In the genomic region with DNA sequence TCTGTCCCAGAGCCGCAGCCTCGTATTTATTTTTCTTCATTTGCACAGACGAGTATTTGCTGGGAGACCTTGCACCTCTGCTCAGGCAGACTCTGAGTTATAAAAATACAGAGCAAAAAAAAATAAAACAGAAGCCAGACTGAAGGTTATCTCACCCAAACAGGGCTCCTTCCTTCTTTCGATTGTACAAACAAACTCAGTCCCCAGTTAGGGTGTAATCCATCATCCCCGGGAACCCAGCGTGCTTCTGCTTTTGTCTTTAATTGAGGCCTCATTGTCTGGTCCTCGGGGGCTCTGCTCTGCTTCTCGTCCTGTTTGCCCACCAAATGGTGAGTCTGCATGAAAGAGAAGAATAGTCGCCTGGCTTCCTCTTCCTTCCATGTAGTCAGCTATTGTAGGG, we compare ENCODE assay signal across 12 mouse cellular contexts. TPM values are rescaled to one million over a fixed set of nuclear protein-coding genes. Genes with fewer than 3 reads are reported as not detected.
DNase-seq lines count a peak whose midpoint lies in the region; ATAC-seq and TF ChIP-seq lines count a peak whose summit lies in the region.
"Had no signal": no experiment of that assay in that cellular context is flagged by ENCODE, and none has a peak within 500 bp of the region (broad histone marks: within the 10 kb centered on the region; RNA-seq: fewer than 3 reads in every experiment).

No protein-coding gene starts in this region.

- peak overlapping the region; percentile 24 for H3K4me2 ChIP-seq in intestine, embryonic 14.5 days (ENCODE audit: low read length)
- H3K4me2 ChIP-seq in intestine, embryonic 16.5 days (ENCODE audit: low read depth, low read length), result no peak overlapping the region

- peaks cover 35% of the 10 kb centered on the region for H3K4me1 ChIP-seq in intestine, embryonic 14.5 days (replicated peaks; ENCODE audit: control insufficient read depth, insufficient read depth, low read length)
- H3K4me1 ChIP-seq in intestine, embryonic 16.5 days (ENCODE audit: control insufficient read depth, insufficient read depth, low read length), result peaks cover 13% of the 10 kb centered on the region
- H3K4me1 ChIP-seq in hindbrain, embryonic 10.5 days (replicated peaks), result peaks cover 45% of the 10 kb centered on the region

- DNase-seq in intestine, embryonic 14.5 days (ENCODE audit: low spot score), result no peak
- DNase-seq in embryo, embryonic 10 days (ENCODE audit: low spot score), result peak; percentile 68
- peak; percentile 42 for DNase-seq in hindbrain, embryonic 10.5 days (ENCODE audit: low spot score)
- peak; percentile 20 for DNase-seq in lung, postnatal 14 days
- no peak for DNase-seq in layer of hippocampus, adult 2 months (ENCODE audit: low spot score in 2 of 2)
- DNase-seq in thymus, postnatal 4 days, result no peak
- DNase-seq: cerebellum, adult 9-11 months; heart, postnatal 36 days; thymus, postnatal 14 days had no signal

- 0 out of 2 replicates have a peak overlapping the region, but pooled peaks have one; percentile 6 for H3K27ac ChIP-seq in intestine, embryonic 14.5 days (ENCODE audit: low read depth)
- no peak overlapping the region for H3K27ac ChIP-seq in intestine, embryonic 16.5 days (ENCODE audit: low read length)
- peak overlapping the region; percentile 68 for H3K27ac ChIP-seq in hindbrain, embryonic 10.5 days
- H3K27ac ChIP-seq in layer of hippocampus, adult 2 months, result no peak overlapping the region; the same call in 1 of the 2 replicates

- 3% methylated on average over 9 of the region's 9 CpGs for WGBS in intestine, embryonic 14.5 days
- 9% methylated on average over 9 of the region's 9 CpGs for WGBS in intestine, embryonic 16.5 days
- WGBS in hindbrain, embryonic 10.5 days, result 19% methylated on average over 9 of the region's 9 CpGs

- no peaks in the 10 kb centered on the region for H3K36me3 ChIP-seq in intestine, embryonic 14.5 days (ENCODE audit: control insufficient read depth, insufficient read depth, low read length)
- H3K36me3 ChIP-seq in intestine, embryonic 16.5 days (ENCODE audit: control insufficient read depth, insufficient read depth, low read length), result no peaks in the 10 kb centered on the region
- no peaks in the 10 kb centered on the region for H3K36me3 ChIP-seq in hindbrain, embryonic 10.5 days

- no peak overlapping the region for H3K9ac ChIP-seq in intestine, embryonic 14.5 days (ENCODE audit: low read length)
- H3K9ac ChIP-seq in intestine, embryonic 16.5 days (ENCODE audit: low read depth, low read length), result no peak overlapping the region

- H3K4me3 ChIP-seq in intestine, embryonic 14.5 days (ENCODE audit: low read depth, low read length), result no peak overlapping the region
- no peak overlapping the region for H3K4me3 ChIP-seq in intestine, embryonic 16.5 days (ENCODE audit: low read length)
- H3K4me3 ChIP-seq in hindbrain, embryonic 10.5 days, result no peak overlapping the region; the same call in 1 of the 2 replicates
- H3K4me3 ChIP-seq in layer of hippocampus, adult 2 months, result no peak overlapping the region

- H3K9me3 ChIP-seq in intestine, embryonic 14.5 days (ENCODE audit: control insufficient read depth, low read length), result no peaks in the 10 kb centered on the region
- H3K9me3 ChIP-seq in intestine, embryonic 16.5 days (ENCODE audit: control insufficient read depth, low read length), result no peaks in the 10 kb centered on the region
- H3K9me3 ChIP-seq in hindbrain, embryonic 10.5 days, result no peaks in the 10 kb centered on the region

- H3K27me3 ChIP-seq in intestine, embryonic 14.5 days (replicated peaks; ENCODE audit: control insufficient read depth, insufficient read depth, low read length), result no peaks in the 10 kb centered on the region
- H3K27me3 ChIP-seq in intestine, embryonic 16.5 days (replicated peaks; ENCODE audit: control insufficient read depth, insufficient read depth, low read length), result no peaks in the 10 kb centered on the region
- H3K27me3 ChIP-seq in hindbrain, embryonic 10.5 days (ENCODE audit: insufficient read depth, poor library complexity, severe bottlenecking), result no peaks in the 10 kb centered on the region

- no peak for TF ChIP-seq CTCF in layer of hippocampus, adult 2 months (conservative IDR thresholded peaks at IDR 0.05)

- ATAC-seq in intestine, embryonic 14.5 days (replicated peaks; ENCODE audit: low FRiP score, low TSS enrichment, low read depth), result no peak
- ATAC-seq in intestine, embryonic 16.5 days, result no peak
- ATAC-seq in CD4-positive, CD25-positive, alpha-beta regulatory T cell, adult 4 months, result no peak
- ATAC-seq: forebrain, embryonic 16.5 days had no signal

RNA-seq across cellular contexts. Expression of a gene that starts 54.6 kb away (rescaled TPM):
- 16.1 and 18.3 TPM in 2 replicates for polyA plus RNA-seq in intestine, embryonic 14.5 days (2014; fragmentation: Nextera tagmentation; extraction: Ambion mirVana)
- 7.5 and 8.5 TPM in 2 replicates for polyA plus RNA-seq in intestine, embryonic 16.5 days (2015; fragmentation: Nextera tagmentation; extraction: Ambion mirVana)
- polyA plus RNA-seq in hindbrain, embryonic 10.5 days (2016; fragmentation: Nextera tagmentation; extraction: Ambion mirVana), result 49.0 and 49.2 TPM in 2 replicates
- polyA plus RNA-seq in CD4-positive, CD25-positive, alpha-beta regulatory T cell, adult 4 months (2017; shearing (Covaris generic)), result not detected
- total RNA-seq in layer of hippocampus, adult 2 months (2021), result 100 to 1,000 TPM; 127 to 140 TPM

Comparison
In these comparisons a context has a peak if more than half of its experiments do, and no peak if none do; other contexts are left out.
1. H3K27ac ChIP-seq: peak in intestine, embryonic 14.5 days (single experiment) and hindbrain, embryonic 10.5 days (single experiment); none in intestine, embryonic 16.5 days (single experiment) and layer of hippocampus, adult 2 months (single experiment).
2. DNase-seq: peak in embryo, embryonic 10 days (single experiment), hindbrain, embryonic 10.5 days (single experiment) and lung, postnatal 14 days (single experiment); none in intestine, embryonic 14.5 days (single experiment), layer of hippocampus, adult 2 months (0 of 2) and thymus, postnatal 4 days (single experiment).